Mouse (Mus musculus): ENCODE measurements around the gene Slc22a21. TPM values are rescaled to one million over a fixed set of nuclear protein-coding genes. Genes with fewer than 3 reads are reported as not detected.

The Slc22a21 gene
- polyA plus RNA-seq, 1 experiment from 2014 or later, result 6.0 TPM

DNA sequence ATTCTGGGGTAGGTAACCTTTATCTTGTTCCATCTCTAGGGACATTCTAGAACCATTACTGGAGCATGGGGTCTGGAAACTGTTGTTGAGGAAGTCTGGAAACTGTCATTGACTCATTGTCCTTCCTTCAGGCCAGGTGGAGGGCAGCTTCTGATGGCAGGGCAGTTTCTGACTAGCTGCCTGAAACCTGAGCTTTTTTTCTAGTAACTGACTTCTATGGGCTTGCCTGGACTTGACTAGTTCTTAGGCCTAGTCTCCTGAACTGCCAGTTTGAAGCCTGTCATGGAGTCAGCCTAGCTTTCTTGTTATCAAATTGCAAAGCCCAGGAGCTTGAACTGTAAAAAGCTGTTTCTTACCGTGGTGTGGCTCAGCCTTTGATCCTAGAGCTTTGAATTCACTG lies 79.1 kb downstream of the Slc22a21 start:
- no peak for TF ChIP-seq CTCF (IDR thresholded peaks at IDR 0.05; ENCODE audit: low read depth)
- Histone ChIP-seq H3K36me3 (ENCODE audit: insufficient read depth, low read length) (no peaks in the 10 kb centered on the region), H3K4me3 (replicated peaks; ENCODE audit: low read depth, low read length) (no peak overlapping the region), H3K27me3 (ENCODE audit: insufficient read depth, low read length) (no peaks in the 10 kb centered on the region), H3K27ac (no peak overlapping the region), H3K9ac (ENCODE audit: low read depth, low read length) (no peak overlapping the region), H3K9me3 (replicated peaks; ENCODE audit: low read length) (no peaks in the 10 kb centered on the region), H3K4me1 (replicated peaks; ENCODE audit: insufficient read depth, low read length) (peaks cover 10% of the 10 kb centered on the region; the same call in 1 of the 2 replicates), H3K4me2 (ENCODE audit: low read length) (no peak overlapping the region)
- DNase-seq (ENCODE audit: low spot score), result no peak
- 52% methylated on average over 1 of the region's 1 CpGs for WGBS
- ATAC-seq (replicated peaks; ENCODE audit: low FRiP score, low read depth), result no peak

DNA sequence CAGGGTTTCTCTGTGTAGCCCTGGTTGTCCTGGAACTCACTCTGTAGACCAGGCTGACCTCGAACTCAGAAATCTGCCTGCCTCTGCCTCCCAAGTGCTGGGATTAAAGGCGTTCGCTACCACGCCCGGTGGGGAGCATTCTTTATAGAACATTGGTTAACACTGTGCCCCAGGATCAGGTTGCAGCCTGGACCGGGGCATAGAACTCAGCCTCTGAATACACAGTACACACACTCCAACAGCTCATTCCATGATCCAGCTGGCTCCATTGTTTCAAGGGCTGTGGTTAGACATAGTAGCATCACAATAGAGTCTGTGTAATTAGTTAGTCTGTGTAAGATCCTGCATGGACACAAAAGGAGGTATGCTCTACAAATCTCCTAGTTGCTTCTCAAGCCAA lies 80.2 kb downstream of the Slc22a21 start:
- DNase-seq (ENCODE audit: low spot score) (no peak), ATAC-seq (replicated peaks; ENCODE audit: low FRiP score, low read depth) (no peak)
- no peaks in the 10 kb centered on the region for H3K27me3 ChIP-seq (ENCODE audit: insufficient read depth, low read length)
- no peak for TF ChIP-seq CTCF (IDR thresholded peaks at IDR 0.05; ENCODE audit: low read depth)
- H3K4me2 ChIP-seq (ENCODE audit: low read length), result no peak overlapping the region
- H3K9me3 ChIP-seq (replicated peaks; ENCODE audit: low read length), result no peaks in the 10 kb centered on the region
- WGBS, result 89% methylated on average over 6 of the region's 6 CpGs
- no peak overlapping the region for H3K27ac ChIP-seq
- H3K36me3 ChIP-seq (ENCODE audit: insufficient read depth, low read length), result no peaks in the 10 kb centered on the region
- no peak overlapping the region for H3K9ac ChIP-seq (ENCODE audit: low read depth, low read length)
- no peak overlapping the region for H3K4me3 ChIP-seq (replicated peaks; ENCODE audit: low read depth, low read length)
- H3K4me1 ChIP-seq (replicated peaks; ENCODE audit: insufficient read depth, low read length), result peaks cover 10% of the 10 kb centered on the region; the same call in 1 of the 2 replicates

Other genes starting within 250 kb of the Slc22a21 start
- 14.0 and 17.9 TPM in 2 replicates for gene Irf1, start 210.3 kb downstream of the Slc22a21 start, polyA plus RNA-seq (2015; fragmentation: Nextera tagmentation; extraction: Ambion mirVana)
- gene Gm17334, start 207.1 kb downstream of the Slc22a21 start, polyA plus RNA-seq (2015; fragmentation: Nextera tagmentation; extraction: Ambion mirVana), result 0.20 and 0.21 TPM in 2 replicates
- gene Gm12216, start 121.1 kb downstream of the Slc22a21 start, polyA plus RNA-seq (2015; fragmentation: Nextera tagmentation; extraction: Ambion mirVana), result 2.0 and 2.3 TPM in 2 replicates
- 32.0 and 36.4 TPM in 2 replicates for gene Slc22a5, start 88.7 kb downstream of the Slc22a21 start, polyA plus RNA-seq (2015; fragmentation: Nextera tagmentation; extraction: Ambion mirVana)
- gene Slc22a4, start 47.8 kb upstream of the Slc22a21 start, polyA plus RNA-seq (2015; fragmentation: Nextera tagmentation; extraction: Ambion mirVana), result 3.6 TPM in 2 replicates
- gene Pdlim4, start 88.7 kb upstream of the Slc22a21 start, polyA plus RNA-seq (2015; fragmentation: Nextera tagmentation; extraction: Ambion mirVana), result 47.5 and 52.9 TPM in 2 replicates
- gene P4ha2, start 119.8 kb upstream of the Slc22a21 start, polyA plus RNA-seq (2015; fragmentation: Nextera tagmentation; extraction: Ambion mirVana), result 11.2 and 13.9 TPM in 2 replicates

Measured in kidney, postnatal 0 days (tissue).